Mouse (Mus musculus): ENCODE measurements around the gene Ercc4.

DNA sequence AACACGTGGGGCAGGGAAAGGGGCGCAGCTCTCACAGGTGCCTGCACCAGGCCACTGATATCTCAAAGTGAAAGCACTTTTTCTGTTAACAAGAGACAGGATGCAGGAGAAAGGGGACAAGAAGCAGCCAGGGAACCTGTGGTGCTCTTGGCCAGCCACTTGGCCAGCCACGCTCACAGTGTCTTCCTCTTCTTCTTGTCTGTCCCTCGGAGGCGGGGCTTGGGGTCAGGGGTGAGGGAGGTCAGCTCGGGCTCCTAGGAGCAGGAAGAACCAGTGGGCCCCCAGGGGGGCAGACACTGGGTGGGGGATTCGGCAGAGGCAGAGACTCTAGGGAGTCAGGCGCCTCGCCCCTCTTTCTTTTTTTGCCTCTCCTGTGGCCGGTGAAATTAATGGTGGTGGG is 48.4 kb upstream of the Ercc4 start:
- TF ChIP-seq CTCF (conservative IDR thresholded peaks at IDR 0.05; ENCODE audit: low read length) (no peak), POU5F1 (IDR thresholded peaks at IDR 0.05; ENCODE audit: borderline replicate concordance, low read length) (no peak)
